Mouse (Mus musculus) heart, adult 2 months (tissue): Measurements from ENCODE around the gene Atp1b3.

ENCODE experiments used
- CTCF ChIP-seq: fragments of 200-600 bp; IDR thresholded peaks from 2 replicates; pipeline ENCODE4 v1.8.1; 2022; ENCODE audit warnings: antibody characterized with exemption, mild to moderate bottlenecking, moderate library complexity
- EP300 ChIP-seq: fragments of 200-500 bp; IDR thresholded peaks from 2 replicates; pipeline ENCODE4 v1.6.1; 2011; ENCODE audit warnings: low read depth, low read length, control low read depth; ENCODE audit not compliant: insufficient read depth
- POLR2A ChIP-seq: fragments of 200-500 bp; IDR thresholded peaks from 2 replicates; pipeline ENCODE4 v1.6.1; 2011; ENCODE audit warnings: mild to moderate bottlenecking, low read depth, low read length, control low read depth; ENCODE audit not compliant: insufficient read depth

- TF ChIP-seq CTCF (no peak), POLR2A (no peak), EP300 (no peak)
Measured at GRCm38 (mm10) chr9:96308816-96309215, 55.4 kb downstream of the Atp1b3 start.
